Mouse (Mus musculus): Measurements from ENCODE around the gene Cttnbp2. TPM values are rescaled to one million over a fixed set of nuclear protein-coding genes. Genes with fewer than 3 reads are reported as not detected.

Cttnbp2 gene
- polyA plus RNA-seq, 1 experiment from 2014 or later = 21.7 TPM

DNA sequence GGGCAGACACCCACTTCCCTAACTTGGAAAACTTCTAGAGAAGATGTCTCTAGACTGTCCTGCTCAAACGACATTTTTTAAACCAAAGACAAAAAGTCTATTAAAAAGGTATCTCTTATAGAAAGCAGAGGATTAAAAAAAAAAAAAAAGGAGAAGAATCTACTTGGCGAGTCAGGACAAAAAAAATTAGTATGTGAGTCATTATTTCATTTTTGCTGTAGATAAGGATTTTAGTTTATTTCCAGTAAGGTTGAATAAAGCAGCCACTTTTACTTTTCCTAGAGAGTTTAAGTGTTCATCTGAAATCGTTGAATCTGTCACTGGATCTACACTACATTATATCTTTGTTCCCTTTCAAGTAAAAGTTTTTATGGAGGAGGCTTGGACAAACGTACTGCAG is 139.9 kb downstream of the Cttnbp2 start:
- H3K27me3 ChIP-seq (ENCODE audit: control insufficient read depth, insufficient read depth, low read length) = no peaks in the 10 kb centered on the region

DNA sequence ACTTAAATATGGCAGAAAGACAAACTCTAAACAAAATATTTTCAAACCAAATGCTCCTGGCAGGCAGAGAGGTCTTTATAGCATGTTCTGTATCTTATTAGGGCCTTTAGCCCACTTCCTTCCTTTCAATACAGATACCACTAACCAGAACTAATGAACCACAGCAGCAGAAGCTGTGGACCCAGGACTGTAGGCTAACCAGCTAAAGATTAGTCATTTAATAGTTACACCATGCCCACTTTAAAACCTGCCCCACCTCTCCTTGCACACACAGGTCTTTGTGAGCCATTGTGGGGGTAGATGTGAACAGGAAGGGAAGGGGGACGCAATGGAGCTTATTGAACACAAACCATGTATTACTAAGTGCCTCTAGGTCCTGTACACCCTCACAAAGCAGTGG is 141.0 kb downstream of the Cttnbp2 start:
- H3K27ac ChIP-seq (ENCODE audit: low read depth, low read length) = no peak overlapping the region
- DNase-seq (ENCODE audit: low spot score) (no peak), ATAC-seq (replicated peaks; ENCODE audit: low FRiP score) (no peak)
- no peaks in the 10 kb centered on the region for H3K36me3 ChIP-seq (ENCODE audit: control insufficient read depth, insufficient read depth, low read length)
- H3K4me3 ChIP-seq (ENCODE audit: low read depth, low read length) = no peak overlapping the region
- H3K4me1 ChIP-seq (replicated peaks; ENCODE audit: control insufficient read depth, insufficient read depth, low read length) = no peaks in the 10 kb centered on the region
- 53% methylated on average over 1 of the region's 1 CpGs for WGBS
- H3K9me3 ChIP-seq (ENCODE audit: control insufficient read depth, low read length) = no peaks in the 10 kb centered on the region
- H3K9ac ChIP-seq (ENCODE audit: low read length) = no peak overlapping the region
- H3K4me2 ChIP-seq (ENCODE audit: low read depth, low read length, severe bottlenecking) = no peak overlapping the region
- no peaks in the 10 kb centered on the region for H3K27me3 ChIP-seq (ENCODE audit: control insufficient read depth, insufficient read depth, low read length)

More for the DNA sequence above, 139.9 kb downstream of the Cttnbp2 start:
- Histone ChIP-seq H3K9me3 (ENCODE audit: control insufficient read depth, low read length) (no peaks in the 10 kb centered on the region), H3K27ac (ENCODE audit: low read depth, low read length) (no peak overlapping the region), H3K4me3 (ENCODE audit: low read depth, low read length) (no peak overlapping the region), H3K4me1 (replicated peaks; ENCODE audit: control insufficient read depth, insufficient read depth, low read length) (no peaks in the 10 kb centered on the region), H3K9ac (ENCODE audit: low read length) (no peak overlapping the region), H3K4me2 (ENCODE audit: low read depth, low read length, severe bottlenecking) (no peak overlapping the region), H3K36me3 (ENCODE audit: control insufficient read depth, insufficient read depth, low read length) (no peaks in the 10 kb centered on the region)
- WGBS = 81% methylated on average over 4 of the region's 4 CpGs
- DNase-seq (ENCODE audit: low spot score) = no peak
- ATAC-seq (replicated peaks; ENCODE audit: low FRiP score) = no peak

DNA sequence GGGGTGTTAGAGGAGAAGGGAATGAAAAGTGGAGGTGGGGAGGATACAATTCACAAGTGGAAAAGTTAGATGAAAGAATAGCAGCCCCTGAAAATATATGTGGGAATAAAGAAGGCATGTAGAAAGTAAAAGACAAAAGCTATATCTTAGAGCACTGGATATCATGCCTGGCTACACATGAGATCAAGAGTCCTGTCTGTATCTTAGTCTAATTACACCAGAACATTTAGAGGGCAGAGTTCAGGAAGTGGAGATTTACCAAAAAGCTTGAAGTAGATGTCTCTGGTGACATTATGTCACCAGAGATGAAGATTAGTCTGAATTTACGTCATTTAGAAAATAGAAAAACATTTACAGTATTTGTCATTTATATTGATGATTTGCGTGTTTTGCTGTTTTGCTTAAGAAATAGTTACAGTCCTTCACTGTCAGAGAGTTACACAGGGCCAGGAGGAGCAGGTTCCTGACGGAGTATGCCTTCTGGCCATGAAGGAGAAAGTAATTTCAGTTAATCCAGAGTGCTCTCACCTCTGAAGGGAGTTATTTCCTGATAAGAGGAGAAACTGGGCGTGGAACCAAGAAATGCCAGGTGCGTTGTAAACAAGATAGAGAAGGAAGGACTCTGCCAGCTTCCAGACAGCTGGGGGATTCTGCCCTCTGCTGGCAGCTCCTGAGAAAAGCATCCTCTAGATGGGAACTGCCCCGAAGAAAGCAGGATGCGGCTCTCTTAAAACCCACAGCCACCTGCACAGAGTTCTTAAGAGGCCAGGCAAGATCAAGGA is 142.0 kb downstream of the Cttnbp2 start:
- H3K9me3 ChIP-seq (ENCODE audit: control insufficient read depth, low read length) = no peaks in the 10 kb centered on the region
- ATAC-seq (replicated peaks; ENCODE audit: low FRiP score) (peak; percentile 52; the same call in 1 of the 2 replicates), DNase-seq (ENCODE audit: low spot score) (peak; percentile 77)
- H3K4me1 ChIP-seq (replicated peaks; ENCODE audit: control insufficient read depth, insufficient read depth, low read length) = no peaks in the 10 kb centered on the region
- H3K27me3 ChIP-seq (ENCODE audit: control insufficient read depth, insufficient read depth, low read length) = no peaks in the 10 kb centered on the region
- no peaks in the 10 kb centered on the region for H3K36me3 ChIP-seq (ENCODE audit: control insufficient read depth, insufficient read depth, low read length)
- H3K27ac ChIP-seq (ENCODE audit: low read depth, low read length) = no peak overlapping the region
- WGBS = 43% methylated on average over 7 of the region's 7 CpGs
- no peak overlapping the region for H3K9ac ChIP-seq (ENCODE audit: low read length)
- H3K4me3 ChIP-seq (ENCODE audit: low read depth, low read length) = no peak overlapping the region
- no peak overlapping the region for H3K4me2 ChIP-seq (ENCODE audit: low read depth, low read length, severe bottlenecking)

DNA sequence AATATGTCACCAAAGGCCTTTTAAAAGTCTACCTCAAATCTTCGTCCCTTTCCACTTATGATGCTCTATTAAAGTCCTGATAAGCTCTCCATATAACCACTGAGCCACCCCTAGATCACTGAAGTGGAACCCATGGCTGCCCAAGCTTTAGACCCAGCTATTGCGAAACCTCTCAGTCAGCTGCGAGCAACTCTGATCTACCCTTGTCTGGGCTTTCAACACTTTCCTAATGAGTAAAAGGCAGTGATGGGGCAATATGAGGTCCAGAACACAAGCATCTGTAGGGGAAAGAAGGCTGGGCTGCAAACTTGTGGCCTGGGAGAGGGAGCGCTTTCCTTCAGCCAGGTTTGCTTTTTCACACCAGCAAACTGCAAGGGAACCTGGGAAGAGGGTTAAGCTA is 144.9 kb downstream of the Cttnbp2 start:
- Histone ChIP-seq H3K4me2 (ENCODE audit: low read depth, low read length, severe bottlenecking) (no peak overlapping the region), H3K36me3 (ENCODE audit: control insufficient read depth, insufficient read depth, low read length) (no peaks in the 10 kb centered on the region)
- no peak for ATAC-seq (replicated peaks; ENCODE audit: low FRiP score)

DNA sequence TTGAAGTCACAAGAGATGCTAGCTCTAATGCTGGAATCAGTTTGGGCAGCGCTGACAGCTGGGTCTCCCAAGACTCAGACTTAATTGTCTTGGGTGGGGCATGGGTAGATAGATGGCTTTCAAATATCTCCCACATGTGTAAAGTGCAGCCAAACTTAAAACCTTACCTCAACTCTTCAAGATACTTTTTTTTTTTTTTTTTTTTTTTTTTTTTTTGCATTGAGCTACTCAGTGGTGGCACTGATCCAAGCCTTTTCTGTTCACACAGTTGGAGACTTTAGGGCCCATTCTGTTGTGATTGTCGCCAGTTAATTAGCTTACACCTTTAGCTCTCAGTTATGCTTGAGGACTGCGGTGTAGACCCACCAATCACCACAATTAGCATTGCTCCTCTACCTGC is 145.6 kb downstream of the Cttnbp2 start:
- DNase-seq (ENCODE audit: low spot score) = no peak
- Histone ChIP-seq H3K4me1 (replicated peaks; ENCODE audit: control insufficient read depth, insufficient read depth, low read length) (no peaks in the 10 kb centered on the region), H3K9ac (ENCODE audit: low read length) (no peak overlapping the region), H3K4me2 (ENCODE audit: low read depth, low read length, severe bottlenecking) (no peak overlapping the region), H3K36me3 (ENCODE audit: control insufficient read depth, insufficient read depth, low read length) (no peaks in the 10 kb centered on the region), H3K9me3 (ENCODE audit: control insufficient read depth, low read length) (no peaks in the 10 kb centered on the region), H3K4me3 (ENCODE audit: low read depth, low read length) (no peak overlapping the region), H3K27me3 (ENCODE audit: control insufficient read depth, insufficient read depth, low read length) (no peaks in the 10 kb centered on the region), H3K27ac (ENCODE audit: low read depth, low read length) (no peak overlapping the region)
- WGBS = 51% methylated on average over 3 of the region's 3 CpGs
- no peak for ATAC-seq (replicated peaks; ENCODE audit: low FRiP score)

More for the DNA sequence above, 144.9 kb downstream of the Cttnbp2 start:
- Histone ChIP-seq H3K4me3 (ENCODE audit: low read depth, low read length) (no peak overlapping the region), H3K9ac (ENCODE audit: low read length) (no peak overlapping the region), H3K27ac (ENCODE audit: low read depth, low read length) (no peak overlapping the region), H3K27me3 (ENCODE audit: control insufficient read depth, insufficient read depth, low read length) (no peaks in the 10 kb centered on the region), H3K4me1 (replicated peaks; ENCODE audit: control insufficient read depth, insufficient read depth, low read length) (no peaks in the 10 kb centered on the region), H3K9me3 (ENCODE audit: control insufficient read depth, low read length) (no peaks in the 10 kb centered on the region)
- 87% methylated on average over 4 of the region's 4 CpGs for WGBS
- no peak for DNase-seq (ENCODE audit: low spot score)

DNA sequence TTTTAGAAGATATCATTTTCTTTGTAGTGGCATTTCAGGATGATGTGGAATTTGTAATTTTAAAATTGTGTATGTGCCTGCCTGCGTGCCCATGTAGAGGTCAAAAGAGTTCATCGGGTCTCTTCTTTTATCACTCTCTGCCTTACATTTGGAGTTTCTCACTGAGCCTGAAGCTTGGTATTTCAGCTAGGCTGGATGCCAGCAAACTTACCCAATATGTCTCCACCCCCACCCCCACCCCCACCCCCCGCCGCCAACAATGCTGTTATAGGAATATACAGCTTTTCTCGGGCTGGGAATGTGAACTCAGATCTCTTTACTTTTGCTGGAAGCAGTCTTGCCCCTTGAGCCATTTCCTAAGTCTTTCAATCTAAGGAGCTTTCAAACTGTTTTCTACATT is 152.4 kb downstream of the Cttnbp2 start:
- ATAC-seq (replicated peaks; ENCODE audit: low FRiP score) = no peak
- no peak overlapping the region for H3K27ac ChIP-seq (ENCODE audit: low read depth, low read length)
- H3K4me2 ChIP-seq (ENCODE audit: low read depth, low read length, severe bottlenecking) = no peak overlapping the region
- WGBS = 89% methylated on average over 5 of the region's 5 CpGs
- no peaks in the 10 kb centered on the region for H3K27me3 ChIP-seq (ENCODE audit: control insufficient read depth, insufficient read depth, low read length)
- DNase-seq (ENCODE audit: low spot score) = no peak
- H3K4me1 ChIP-seq (replicated peaks; ENCODE audit: control insufficient read depth, insufficient read depth, low read length) = no peaks in the 10 kb centered on the region
- H3K9ac ChIP-seq (ENCODE audit: low read length) = no peak overlapping the region
- no peaks in the 10 kb centered on the region for H3K36me3 ChIP-seq (ENCODE audit: control insufficient read depth, insufficient read depth, low read length)
- no peaks in the 10 kb centered on the region for H3K9me3 ChIP-seq (ENCODE audit: control insufficient read depth, low read length)
- H3K4me3 ChIP-seq (ENCODE audit: low read depth, low read length) = no peak overlapping the region

DNA sequence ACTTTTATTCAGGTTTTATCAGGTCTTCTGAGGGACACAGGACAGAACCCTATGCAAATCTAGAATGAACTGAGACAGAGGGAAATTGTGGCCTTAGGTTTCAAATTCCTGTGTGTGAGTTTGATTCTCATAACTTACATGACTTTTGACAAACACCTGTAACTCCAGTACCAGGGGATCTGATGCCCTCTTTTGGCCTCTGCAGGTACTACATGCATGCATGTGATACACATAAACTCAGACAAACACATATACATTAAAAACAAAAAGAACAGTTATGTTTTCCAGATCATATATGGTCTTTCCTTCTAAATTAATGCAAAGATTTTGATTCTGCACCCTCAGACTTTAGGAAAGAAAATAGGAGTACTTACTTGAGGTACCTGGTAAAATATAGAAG is 153.7 kb downstream of the Cttnbp2 start:
- no peak for DNase-seq (ENCODE audit: low spot score)
- no peak overlapping the region for H3K9ac ChIP-seq (ENCODE audit: low read length)
- no peaks in the 10 kb centered on the region for H3K9me3 ChIP-seq (ENCODE audit: control insufficient read depth, low read length)
- H3K4me2 ChIP-seq (ENCODE audit: low read depth, low read length, severe bottlenecking) = no peak overlapping the region
- no peaks in the 10 kb centered on the region for H3K4me1 ChIP-seq (replicated peaks; ENCODE audit: control insufficient read depth, insufficient read depth, low read length)
- H3K27ac ChIP-seq (ENCODE audit: low read depth, low read length) = no peak overlapping the region
- no peak overlapping the region for H3K4me3 ChIP-seq (ENCODE audit: low read depth, low read length)
- no peaks in the 10 kb centered on the region for H3K27me3 ChIP-seq (ENCODE audit: control insufficient read depth, insufficient read depth, low read length)
- no peaks in the 10 kb centered on the region for H3K36me3 ChIP-seq (ENCODE audit: control insufficient read depth, insufficient read depth, low read length)
- no peak for ATAC-seq (replicated peaks; ENCODE audit: low FRiP score)

DNA sequence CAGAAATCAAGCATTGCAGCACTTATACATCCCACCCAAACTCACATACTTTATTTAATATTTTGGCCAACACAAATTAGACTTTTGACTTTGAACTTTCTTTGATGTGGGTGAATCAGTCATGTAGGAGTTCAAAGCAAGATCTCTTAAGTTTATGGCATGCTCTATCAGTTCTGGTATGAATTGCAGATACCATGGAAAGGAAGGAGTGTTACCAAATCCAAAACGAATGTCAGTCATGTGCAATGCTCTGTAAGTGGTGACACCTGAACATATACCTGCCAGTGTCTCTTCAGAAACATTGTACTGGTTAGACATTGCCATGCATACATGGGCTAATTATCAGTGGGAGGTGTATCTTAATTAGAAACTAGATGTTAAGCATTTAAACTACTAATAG is 154.5 kb downstream of the Cttnbp2 start:
- Histone ChIP-seq H3K27ac (ENCODE audit: low read depth, low read length) (no peak overlapping the region), H3K4me3 (ENCODE audit: low read depth, low read length) (no peak overlapping the region), H3K4me2 (ENCODE audit: low read depth, low read length, severe bottlenecking) (no peak overlapping the region), H3K27me3 (ENCODE audit: control insufficient read depth, insufficient read depth, low read length) (no peaks in the 10 kb centered on the region), H3K4me1 (replicated peaks; ENCODE audit: control insufficient read depth, insufficient read depth, low read length) (no peaks in the 10 kb centered on the region), H3K9ac (ENCODE audit: low read length) (no peak overlapping the region), H3K36me3 (ENCODE audit: control insufficient read depth, insufficient read depth, low read length) (no peaks in the 10 kb centered on the region), H3K9me3 (ENCODE audit: control insufficient read depth, low read length) (no peaks in the 10 kb centered on the region)
- no peak for ATAC-seq (replicated peaks; ENCODE audit: low FRiP score)
- no peak for DNase-seq (ENCODE audit: low spot score)
- WGBS = 72% methylated on average over 1 of the region's 1 CpGs
